Mouse (Mus musculus): ENCODE data around the gene Syne2. TPM values are rescaled to one million over a fixed set of nuclear protein-coding genes. Genes with fewer than 3 reads are reported as not detected.

Syne2 gene
- 10 to 100 TPM; 55.3 to 56.7 TPM for total RNA-seq (2023)

DNA sequence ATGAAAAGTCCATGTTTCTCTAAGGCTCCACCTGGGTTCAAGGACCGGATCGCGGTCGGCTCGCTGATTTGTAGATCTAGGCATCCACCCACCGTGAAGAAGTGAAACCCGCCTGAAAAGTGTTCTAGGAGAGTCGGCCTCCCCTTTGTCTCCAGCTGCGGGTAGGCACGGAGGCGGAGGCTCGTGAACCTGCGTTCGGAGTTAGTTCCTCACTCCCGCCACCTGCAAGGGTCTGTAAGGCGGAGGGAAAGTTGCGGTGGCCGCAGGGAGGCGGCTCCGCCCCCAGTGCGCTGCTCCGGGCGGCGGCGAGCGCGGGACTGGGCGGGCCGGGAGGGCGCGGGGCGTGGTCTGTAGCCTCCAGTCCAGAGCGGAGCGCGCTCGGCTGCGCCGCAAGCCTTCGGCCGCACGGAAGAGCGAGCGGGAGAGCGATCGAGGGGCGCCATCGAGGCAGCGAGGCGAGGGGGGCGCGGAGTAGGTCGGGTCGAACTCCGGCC, at the start of gene Syne2:
Syne2 (plus strand) TSS at position 176 of the 494 bp plus-strand sequence.

Other genes starting within 250 kb of the Syne2 start
- 10 to 100 TPM; 38.3 to 39.4 TPM for gene Ppp2r5e, start 221.9 kb upstream of the Syne2 start, total RNA-seq (2023)
- 1 to 10 TPM; 1.5 to 2.1 TPM for gene Wdr89, start 148.6 kb upstream of the Syne2 start, total RNA-seq (2023)
- gene Sgpp1, start 82.4 kb upstream of the Syne2 start, total RNA-seq (2023): 10 to 100 TPM; 29.8 to 33.6 TPM